ENCODE assay signal across 8 mouse cellular contexts in genomic region chr7:137321961-137322784, GRCm38 (mm10). TPM values are rescaled to one million over a fixed set of nuclear protein-coding genes. Genes with fewer than 3 reads are reported as not detected.
A peak's percentile ranks its signal among the peaks of the same experiment; 100 is the strongest.
DNase-seq lines count a peak whose midpoint lies in the region; ATAC-seq and TF ChIP-seq lines count a peak whose summit lies in the region.

No protein-coding gene starts in this region.

- WGBS in heart, embryonic 11.5 days (ENCODE audit: insufficient replicate concordance), result 2% methylated on average over 64 of the region's 72 CpGs
- under 1% methylated on average over 59 of the region's 72 CpGs for WGBS in embryonic facial prominence, embryonic 11.5 days
- under 1% methylated on average over 59 of the region's 72 CpGs for WGBS in hindbrain, embryonic 16.5 days
- under 1% methylated on average over 70 of the region's 72 CpGs for WGBS in midbrain, postnatal 0 days

- no peaks in the 10 kb centered on the region for H3K9me3 ChIP-seq in heart, embryonic 11.5 days (replicated peaks; ENCODE audit: control insufficient read depth, low read length)
- no peaks in the 10 kb centered on the region for H3K9me3 ChIP-seq in embryonic facial prominence, embryonic 11.5 days (replicated peaks; ENCODE audit: control insufficient read depth, low read length)
- no peaks in the 10 kb centered on the region for H3K9me3 ChIP-seq in hindbrain, embryonic 16.5 days (ENCODE audit: control insufficient read depth, low read length)
- H3K9me3 ChIP-seq in midbrain, postnatal 0 days (ENCODE audit: low read length), result no peaks in the 10 kb centered on the region

- no peak for ATAC-seq in heart, embryonic 11.5 days (replicated peaks; ENCODE audit: insufficient number of reproducible peaks, low FRiP score, low TSS enrichment)
- ATAC-seq in embryonic facial prominence, embryonic 11.5 days (replicated peaks; ENCODE audit: insufficient number of reproducible peaks, low FRiP score, low TSS enrichment, low read depth), result no peak
- ATAC-seq in hindbrain, embryonic 16.5 days, result no peak
- ATAC-seq in midbrain, postnatal 0 days (ENCODE audit: low FRiP score), result no peak

- H3K4me2 ChIP-seq in heart, embryonic 11.5 days, result peak overlapping the region; percentile 74
- peak overlapping the region; percentile 85 for H3K4me2 ChIP-seq in embryonic facial prominence, embryonic 11.5 days (ENCODE audit: low read depth, low read length)
- H3K4me2 ChIP-seq in hindbrain, embryonic 16.5 days (ENCODE audit: low read length), result peak overlapping the region; percentile 67
- peak overlapping the region; percentile 61 for H3K4me2 ChIP-seq in midbrain, postnatal 0 days (ENCODE audit: low read depth, low read length, poor library complexity, severe bottlenecking)

- peak overlapping the region; percentile 46 for H3K4me3 ChIP-seq in heart, embryonic 11.5 days (ENCODE audit: low read depth, low read length)
- H3K4me3 ChIP-seq in embryonic facial prominence, embryonic 11.5 days (ENCODE audit: low read depth, low read length), result peak overlapping the region; percentile 44
- peak overlapping the region; percentile 50 for H3K4me3 ChIP-seq in hindbrain, embryonic 16.5 days (ENCODE audit: low read length)
- H3K4me3 ChIP-seq in midbrain, postnatal 0 days (ENCODE audit: low read depth, low read length), result peak overlapping the region; percentile 43

- peaks cover 14% of the 10 kb centered on the region for H3K4me1 ChIP-seq in heart, embryonic 11.5 days (ENCODE audit: control insufficient read depth, insufficient read depth, low read length)
- peaks cover 13% of the 10 kb centered on the region for H3K4me1 ChIP-seq in embryonic facial prominence, embryonic 11.5 days (ENCODE audit: control insufficient read depth, insufficient read depth, low read length)
- H3K4me1 ChIP-seq in hindbrain, embryonic 16.5 days (ENCODE audit: control insufficient read depth, insufficient read depth, low read depth, low read length), result peaks cover 17% of the 10 kb centered on the region
- H3K4me1 ChIP-seq in midbrain, postnatal 0 days (ENCODE audit: insufficient read depth, low read length), result no peaks in the 10 kb centered on the region

- TF ChIP-seq CTCF in midbrain, postnatal 0 days (IDR thresholded peaks at IDR 0.05), result no peak

- H3K9ac ChIP-seq in heart, embryonic 11.5 days (ENCODE audit: low read depth, low read length), result peak overlapping the region; percentile 7; the same call in 1 of the 2 replicates
- H3K9ac ChIP-seq in embryonic facial prominence, embryonic 11.5 days (replicated peaks; ENCODE audit: low read length), result peak overlapping the region; percentile 60
- H3K9ac ChIP-seq in hindbrain, embryonic 16.5 days (ENCODE audit: low read depth, low read length), result peak overlapping the region; percentile 61
- H3K9ac ChIP-seq in midbrain, postnatal 0 days (replicated peaks; ENCODE audit: low read length, poor library complexity, severe bottlenecking), result peak overlapping the region; percentile 42; the same call in 1 of the 2 replicates

- DNase-seq in heart, postnatal 4 days, result no peak
- DNase-seq in embryonic facial prominence, embryonic 11.5 days (ENCODE audit: low spot score), result peak; percentile 40
- no peak for DNase-seq in midbrain, postnatal 0 days (ENCODE audit: low spot score)
- DNase-seq in frontal cortex, postnatal 10 days (ENCODE audit: low spot score in 2 of 2), result no peak
- DNase-seq in spleen, adult 12 weeks (ENCODE audit: low spot score), result no peak
- DNase-seq in urinary bladder, postnatal 10 days (ENCODE audit: low spot score), result no peak

- H3K36me3 ChIP-seq in heart, embryonic 11.5 days (ENCODE audit: control insufficient read depth, insufficient read depth, low read length), result no peaks in the 10 kb centered on the region
- H3K36me3 ChIP-seq in embryonic facial prominence, embryonic 11.5 days (replicated peaks; ENCODE audit: control insufficient read depth, insufficient read depth, low read depth, low read length), result no peaks in the 10 kb centered on the region
- H3K36me3 ChIP-seq in hindbrain, embryonic 16.5 days (ENCODE audit: control insufficient read depth, insufficient read depth, low read length), result no peaks in the 10 kb centered on the region
- no peaks in the 10 kb centered on the region for H3K36me3 ChIP-seq in midbrain, postnatal 0 days (ENCODE audit: insufficient read depth, low read length)

- H3K27ac ChIP-seq in heart, embryonic 11.5 days (ENCODE audit: low read depth, low read length), result no peak overlapping the region
- H3K27ac ChIP-seq in embryonic facial prominence, embryonic 11.5 days (replicated peaks; ENCODE audit: low read depth, low read length), result no peak overlapping the region; the same call in 1 of the 2 replicates
- peak overlapping the region; percentile 74 for H3K27ac ChIP-seq in hindbrain, embryonic 16.5 days (ENCODE audit: low read depth, low read length)
- H3K27ac ChIP-seq in midbrain, postnatal 0 days (ENCODE audit: low read depth, low read length), result no peak overlapping the region

- H3K27me3 ChIP-seq in heart, embryonic 11.5 days (ENCODE audit: control insufficient read depth, insufficient read depth, low read length), result peaks cover 85% of the 10 kb centered on the region
- H3K27me3 ChIP-seq in embryonic facial prominence, embryonic 11.5 days (ENCODE audit: control insufficient read depth, insufficient read depth, low read length), result peaks cover 65% of the 10 kb centered on the region
- peaks cover 12% of the 10 kb centered on the region for H3K27me3 ChIP-seq in hindbrain, embryonic 16.5 days (replicated peaks; ENCODE audit: control insufficient read depth, insufficient read depth, low read length)
- peaks cover 65% of the 10 kb centered on the region for H3K27me3 ChIP-seq in midbrain, postnatal 0 days (ENCODE audit: insufficient read depth, low read length)

RNA-seq across cellular contexts. Expression of gene Ebf3, which starts 7.9 kb away (rescaled TPM):
- 0.90 and 1.6 TPM in 2 replicates for polyA plus RNA-seq in heart, embryonic 11.5 days (2014; fragmentation: Nextera tagmentation; extraction: Ambion mirVana)
- 10 to 100 TPM; 18.7 to 20.1 TPM for total RNA-seq in heart, postnatal 4 days (2021)
- polyA plus RNA-seq in embryonic facial prominence, embryonic 11.5 days (2014; fragmentation: Nextera tagmentation; extraction: Ambion mirVana), result 7.2 and 7.9 TPM in 2 replicates
- polyA plus RNA-seq in hindbrain, embryonic 16.5 days (2015; fragmentation: Nextera tagmentation; extraction: Ambion mirVana), result 10.3 and 10.7 TPM in 2 replicates
- total RNA-seq in midbrain, postnatal 0 days (2014; rRNA removed), result 90.4 and 103 TPM in 2 replicates
- polyA plus RNA-seq in midbrain, postnatal 0 days (2015; fragmentation: Nextera tagmentation; extraction: Ambion mirVana), result 5.3 and 7.1 TPM in 2 replicates

Comparison
In these comparisons a context has a peak if more than half of its experiments do, and no peak if none do; other contexts are left out.
1. H3K9ac ChIP-seq: peak in every context shown above with its lines; median percentile 61 in hindbrain, embryonic 16.5 days; 60 in embryonic facial prominence, embryonic 11.5 days; 42 in midbrain, postnatal 0 days; 7 in heart, embryonic 11.5 days.